Comparison of ENCODE assay signal across 10 mouse cellular contexts in the genomic region with DNA sequence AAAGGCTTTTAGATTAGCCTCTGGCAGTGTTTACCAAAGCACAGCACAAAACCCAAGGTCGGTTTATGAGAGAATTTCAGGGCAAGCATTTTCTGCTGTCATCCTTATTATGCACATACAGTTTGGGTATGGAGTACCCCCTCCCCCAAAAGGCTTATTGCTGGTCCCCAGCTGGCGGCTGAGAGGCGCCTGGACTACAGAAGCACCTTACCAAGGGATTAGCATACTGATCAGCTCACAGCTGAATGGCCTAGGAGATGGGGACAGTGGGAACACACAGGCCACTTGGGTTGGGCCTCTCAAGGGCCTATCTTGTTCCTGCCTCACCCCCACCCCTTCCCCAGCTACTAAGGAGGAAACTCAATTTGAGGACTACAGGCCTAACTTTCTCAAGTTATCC. TPM values are rescaled to one million over a fixed set of nuclear protein-coding genes. Genes with fewer than 3 reads are reported as not detected.
DNase-seq lines count a peak whose midpoint lies in the region; ATAC-seq lines count a peak whose summit lies in the region.
"Had no signal": no experiment of that assay in that cellular context is flagged by ENCODE, and none has a peak within 500 bp of the region (broad histone marks: within the 10 kb centered on the region; RNA-seq: fewer than 3 reads in every experiment).

No protein-coding gene starts in this region.

- peak overlapping the region; percentile 26 for H3K4me3 ChIP-seq in megakaryocyte, embryonic 14.5 days (replicated peaks)
- H3K4me3 ChIP-seq in forebrain, embryonic 15.5 days = peak overlapping the region; percentile 78; the same call in 1 of the 2 replicates
- H3K4me3 ChIP-seq in liver, embryonic 12.5 days = peak overlapping the region; percentile 81

- H3K27me3 ChIP-seq in megakaryocyte, embryonic 14.5 days (replicated peaks) = no peaks in the 10 kb centered on the region
- no peaks in the 10 kb centered on the region for H3K27me3 ChIP-seq in forebrain, embryonic 15.5 days
- H3K27me3 ChIP-seq in liver, embryonic 12.5 days (replicated peaks) = no peaks in the 10 kb centered on the region

- peaks cover 50% of the 10 kb centered on the region for H3K36me3 ChIP-seq in megakaryocyte, embryonic 14.5 days (replicated peaks; ENCODE audit: low read length)
- H3K36me3 ChIP-seq in forebrain, embryonic 15.5 days = peaks cover 39% of the 10 kb centered on the region
- peaks cover 50% of the 10 kb centered on the region for H3K36me3 ChIP-seq in liver, embryonic 12.5 days

- peak overlapping the region; percentile 71 for H3K4me2 ChIP-seq in forebrain, embryonic 15.5 days (replicated peaks)
- peak overlapping the region; percentile 83 for H3K4me2 ChIP-seq in liver, embryonic 12.5 days

- 0 out of 2 replicates have a peak overlapping the region, but pooled peaks have one; percentile 13 for H3K9ac ChIP-seq in forebrain, embryonic 15.5 days (replicated peaks)
- peak overlapping the region; percentile 86; the same call in 1 of the 2 replicates for H3K9ac ChIP-seq in liver, embryonic 12.5 days

- 14% methylated on average over 3 of the region's 3 CpGs for WGBS in forebrain, embryonic 15.5 days
- 81% methylated on average over 3 of the region's 3 CpGs for WGBS in liver, embryonic 12.5 days (ENCODE audit: insufficient replicate concordance)

- H3K9me3 ChIP-seq in megakaryocyte, embryonic 14.5 days = no peaks in the 10 kb centered on the region
- H3K9me3 ChIP-seq in forebrain, embryonic 15.5 days = no peaks in the 10 kb centered on the region
- H3K9me3 ChIP-seq in liver, embryonic 12.5 days (replicated peaks) = no peaks in the 10 kb centered on the region

- DNase-seq in retina, postnatal 1 day = peak; percentile 75
- DNase-seq in thymus, postnatal 36 days = no peak
- no peak for DNase-seq in yolk sac, embryonic 10.5 days (ENCODE audit: low spot score)
- DNase-seq: cerebellum, adult 11-12 months; layer of hippocampus, adult 9-11 months had no signal

- H3K4me1 ChIP-seq in megakaryocyte, embryonic 14.5 days = peaks cover 42% of the 10 kb centered on the region
- peaks cover 20% of the 10 kb centered on the region for H3K4me1 ChIP-seq in forebrain, embryonic 15.5 days
- peaks cover 24% of the 10 kb centered on the region for H3K4me1 ChIP-seq in liver, embryonic 12.5 days

- H3K27ac ChIP-seq in forebrain, embryonic 15.5 days (replicated peaks) = no peak overlapping the region
- H3K27ac ChIP-seq in liver, embryonic 12.5 days = no peak overlapping the region

- ATAC-seq in megakaryocyte, adult 5-6 weeks (ENCODE audit: poor library complexity, severe bottlenecking) = no peak
- no peak for ATAC-seq in forebrain, embryonic 15.5 days (replicated peaks)
- ATAC-seq in liver, embryonic 12.5 days = no peak

RNA-seq across cellular contexts. Expression of gene Yeats4, which starts 1.5 kb away (rescaled TPM):
- 92.2 and 109 TPM in 2 replicates for polyA plus RNA-seq in megakaryocyte, embryonic 14.5 days (2012; ENCODE audit: insufficient read depth, low replicate concordance)
- total RNA-seq in megakaryocyte, adult 5-6 weeks (2015) = 73.3 and 84.2 TPM in 2 replicates
- 96.5 and 100 TPM in 2 replicates for total RNA-seq in megakaryocyte, adult 5-6 weeks (2017)
- 101 and 106 TPM in 2 replicates for polyA plus RNA-seq in forebrain, embryonic 15.5 days (2015; fragmentation: Nextera tagmentation; extraction: Ambion mirVana)
- polyA plus RNA-seq in liver, embryonic 12.5 days (2016; fragmentation: Nextera tagmentation; extraction: Ambion mirVana) = 54.0 and 61.9 TPM in 2 replicates

RNA-seq across cellular contexts. Expression of gene 9530003J23Rik, which starts 15.7 kb away (rescaled TPM):
- polyA plus RNA-seq in megakaryocyte, embryonic 14.5 days (2012; ENCODE audit: insufficient read depth, low replicate concordance) = not detected in 2 replicates
- total RNA-seq in megakaryocyte, adult 5-6 weeks (2015) = not detected in 2 replicates
- not detected in 2 replicates for total RNA-seq in megakaryocyte, adult 5-6 weeks (2017)
- polyA plus RNA-seq in forebrain, embryonic 15.5 days (2015; fragmentation: Nextera tagmentation; extraction: Ambion mirVana) = not detected in 2 replicates
- not detected in 2 replicates for polyA plus RNA-seq in liver, embryonic 12.5 days (2016; fragmentation: Nextera tagmentation; extraction: Ambion mirVana)
- total RNA-seq: gastrocnemius, adult 18-20 months had no signal

RNA-seq across cellular contexts. Expression of gene Lyz2, which starts 59.3 kb away (rescaled TPM):
- polyA plus RNA-seq in megakaryocyte, embryonic 14.5 days (2012; ENCODE audit: insufficient read depth, low replicate concordance) = 5.8 and 101 TPM in 2 replicates
- total RNA-seq in megakaryocyte, adult 5-6 weeks (2015) = 25,165 and 27,808 TPM in 2 replicates
- total RNA-seq in megakaryocyte, adult 5-6 weeks (2017) = 22,947 and 27,911 TPM in 2 replicates
- 15.7 and 18.2 TPM in 2 replicates for polyA plus RNA-seq in forebrain, embryonic 15.5 days (2015; fragmentation: Nextera tagmentation; extraction: Ambion mirVana)
- 115 and 120 TPM in 2 replicates for polyA plus RNA-seq in liver, embryonic 12.5 days (2016; fragmentation: Nextera tagmentation; extraction: Ambion mirVana)

Comparison
In these comparisons a context has a peak if more than half of its experiments do, and no peak if none do; other contexts are left out.
1. H3K4me3 ChIP-seq: peak in every context shown above with its lines; median percentile 81 in liver, embryonic 12.5 days; 78 in forebrain, embryonic 15.5 days; 26 in megakaryocyte, embryonic 14.5 days.